8 mouse cellular contexts compared by ENCODE assay signal in the genomic region with DNA sequence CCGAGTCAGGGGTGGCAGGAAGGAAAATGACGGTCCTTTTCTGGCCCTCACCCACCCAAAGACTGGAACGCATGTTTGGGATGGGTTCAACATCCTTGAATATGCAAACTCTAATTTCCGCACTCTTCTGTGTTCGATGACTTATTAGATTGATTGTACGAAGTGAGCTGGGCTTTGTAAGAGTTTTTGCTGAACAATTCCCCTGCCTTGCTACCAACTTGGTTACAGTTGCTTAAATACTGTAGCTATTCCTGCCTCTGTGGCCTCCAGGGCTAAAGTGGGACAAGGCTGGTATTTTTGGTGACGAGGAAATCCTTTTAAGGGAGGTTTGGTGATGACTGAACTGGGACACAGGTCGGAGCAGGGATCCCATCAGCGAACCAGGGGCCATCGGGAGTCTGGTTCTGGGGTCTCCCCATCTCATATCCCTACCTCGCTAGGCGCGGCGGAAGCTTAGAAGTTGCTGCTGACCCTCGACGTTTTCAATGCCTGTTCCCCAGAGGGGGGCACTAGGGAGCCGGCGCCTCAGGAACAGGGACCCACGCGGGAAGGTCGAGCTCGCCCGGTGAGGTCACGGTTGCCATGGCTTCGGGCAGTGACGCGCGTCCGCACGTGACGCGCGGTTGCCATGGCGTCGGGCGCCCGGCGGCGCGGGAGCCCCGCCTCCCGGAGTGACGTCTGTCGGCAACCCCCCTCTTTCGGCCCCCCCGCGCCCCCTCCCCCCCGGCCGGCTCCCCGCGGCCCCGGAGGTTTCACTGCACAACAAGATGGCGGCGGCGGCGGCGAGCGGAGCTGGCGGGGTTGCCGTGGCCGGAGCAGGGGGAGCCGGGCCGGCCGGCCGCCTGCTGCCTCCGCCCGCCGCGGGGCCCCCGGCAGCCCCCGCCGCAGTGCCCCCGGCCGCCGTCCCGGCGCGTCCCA. TPM values are rescaled to one million over a fixed set of nuclear protein-coding genes. Genes with fewer than 3 reads are reported as not detected.
A peak's percentile ranks its signal among the peaks of the same experiment; 100 is the strongest.
DNase-seq lines count a peak whose midpoint lies in the region; ATAC-seq and TF ChIP-seq lines count a peak whose summit lies in the region.

A gene (minus strand): TSS at position 600 of the 918 bp plus-strand sequence.
A gene (plus strand): TSS at position 730 of the 918 bp plus-strand sequence.

- H3K27ac ChIP-seq in heart, embryonic 10.5 days = peak within 1 kb of the TSS; percentile 99
- peak within 1 kb of the TSS; percentile 87 for H3K27ac ChIP-seq in kidney, embryonic 14.5 days (ENCODE audit: low read depth, low read length)
- H3K27ac ChIP-seq in limb, embryonic 15.5 days = peak within 1 kb of the TSS; percentile 90
- H3K27ac ChIP-seq in midbrain, postnatal 0 days (ENCODE audit: low read depth, low read length) = peak within 1 kb of the TSS; percentile 93

- TF ChIP-seq POLR2A in brain, embryonic 14.5 days (IDR thresholded peaks at IDR 0.05; ENCODE audit: borderline replicate concordance, extremely low read depth, insufficient read depth, insufficient read length, poor library complexity, severe bottlenecking) = no peak

- WGBS in heart, embryonic 10.5 days = 4% methylated on average over 70 of the region's 78 CpGs
- whole genome bisulfite sequencing in kidney, embryonic 14.5 days = 2% methylated on average over 49 of the region's 78 CpGs
- WGBS in limb, embryonic 15.5 days = 2% methylated on average over 55 of the region's 78 CpGs
- WGBS in midbrain, postnatal 0 days = 5% methylated on average over 28 of the region's 78 CpGs

- peaks cover 47% of the 10 kb centered on the region for H3K79me2 ChIP-seq in C2C12 (ENCODE audit: control insufficient read depth, insufficient read depth)

- no peaks in the 10 kb centered on the region for H3K27me3 ChIP-seq in C2C12 (ENCODE audit: control insufficient read depth, insufficient read depth, insufficient read length)
- H3K27me3 ChIP-seq in heart, embryonic 10.5 days (ENCODE audit: insufficient read depth, poor library complexity, severe bottlenecking) = no peaks in the 10 kb centered on the region
- no peaks in the 10 kb centered on the region for H3K27me3 ChIP-seq in kidney, embryonic 14.5 days (ENCODE audit: control insufficient read depth, insufficient read depth, low read length)
- no peaks in the 10 kb centered on the region for H3K27me3 ChIP-seq in limb, embryonic 15.5 days
- H3K27me3 ChIP-seq in midbrain, postnatal 0 days (ENCODE audit: insufficient read depth, low read length) = no peaks in the 10 kb centered on the region

- H3ac ChIP-seq in C2C12 (ENCODE audit: control insufficient read depth, insufficient read length, low read depth) = peak within 1 kb of the TSS; percentile 87

- peak; percentile 97 for DNase-seq in brain, embryonic 14.5 days (ENCODE audit: low read depth)
- DNase-seq in heart, embryonic 10.5 days (ENCODE audit: low spot score) = peak; percentile 97
- DNase-seq in midbrain, postnatal 0 days (ENCODE audit: low spot score) = peak; percentile 95
- DNase-seq in spleen, postnatal 10 days (ENCODE audit: low spot score in 2 of 2) = peak; percentile 81 to 92

- H3K79me3 ChIP-seq in C2C12 (ENCODE audit: low read depth) = peaks cover 41% of the 10 kb centered on the region

- peaks cover 48% of the 10 kb centered on the region for H3K4me1 ChIP-seq in heart, embryonic 10.5 days
- H3K4me1 ChIP-seq in kidney, embryonic 14.5 days (ENCODE audit: control insufficient read depth, insufficient read depth, low read length) = peaks cover 32% of the 10 kb centered on the region
- H3K4me1 ChIP-seq in limb, embryonic 15.5 days = peaks cover 35% of the 10 kb centered on the region
- peaks cover 6% of the 10 kb centered on the region for H3K4me1 ChIP-seq in midbrain, postnatal 0 days (ENCODE audit: insufficient read depth, low read length)

- peak; percentile 78 for TF ChIP-seq CTCF in C2C12 (IDR thresholded peaks at IDR 0.05; ENCODE audit: control insufficient read depth, insufficient read depth, insufficient read length)
- TF ChIP-seq CTCF in brain, embryonic 14.5 days (IDR thresholded peaks at IDR 0.05; ENCODE audit: borderline replicate concordance, extremely low read depth, insufficient read depth, insufficient read length) = peak; percentile 70
- TF ChIP-seq CTCF in midbrain, postnatal 0 days (IDR thresholded peaks at IDR 0.05) = peak; percentile 82

- H3K9ac ChIP-seq in kidney, embryonic 14.5 days (ENCODE audit: low read depth, low read length) = peak within 1 kb of the TSS; percentile 94
- H3K9ac ChIP-seq in limb, embryonic 15.5 days = peak within 1 kb of the TSS; percentile 95
- H3K9ac ChIP-seq in midbrain, postnatal 0 days (replicated peaks; ENCODE audit: low read length, poor library complexity, severe bottlenecking) = peak within 1 kb of the TSS; percentile 97

- H3K9me3 ChIP-seq in heart, embryonic 10.5 days = no peaks in the 10 kb centered on the region
- H3K9me3 ChIP-seq in kidney, embryonic 14.5 days (ENCODE audit: control insufficient read depth, low read length) = no peaks in the 10 kb centered on the region
- no peaks in the 10 kb centered on the region for H3K9me3 ChIP-seq in limb, embryonic 15.5 days
- no peaks in the 10 kb centered on the region for H3K9me3 ChIP-seq in midbrain, postnatal 0 days (ENCODE audit: low read length)

- H3K4me2 ChIP-seq in kidney, embryonic 14.5 days (replicated peaks; ENCODE audit: low read depth, low read length) = peak within 1 kb of the TSS; percentile 79
- peak within 1 kb of the TSS; percentile 68 for H3K4me2 ChIP-seq in limb, embryonic 15.5 days
- H3K4me2 ChIP-seq in midbrain, postnatal 0 days (ENCODE audit: low read depth, low read length, poor library complexity, severe bottlenecking) = peak within 1 kb of the TSS; percentile 90

- H3K36me3 ChIP-seq in C2C12 (ENCODE audit: control insufficient read depth, insufficient read depth) = no peaks in the 10 kb centered on the region
- H3K36me3 ChIP-seq in heart, embryonic 10.5 days = no peaks in the 10 kb centered on the region
- no peaks in the 10 kb centered on the region for H3K36me3 ChIP-seq in kidney, embryonic 14.5 days (ENCODE audit: control insufficient read depth, insufficient read depth, low read length)
- no peaks in the 10 kb centered on the region for H3K36me3 ChIP-seq in limb, embryonic 15.5 days
- H3K36me3 ChIP-seq in midbrain, postnatal 0 days (ENCODE audit: insufficient read depth, low read length) = no peaks in the 10 kb centered on the region

- peak within 1 kb of the TSS; percentile 71 for H3K4me3 ChIP-seq in C2C12 (ENCODE audit: insufficient read depth, poor library complexity, severe bottlenecking)
- peak within 1 kb of the TSS; percentile 99 for H3K4me3 ChIP-seq in heart, embryonic 10.5 days
- H3K4me3 ChIP-seq in kidney, embryonic 14.5 days (ENCODE audit: low read length) = peak within 1 kb of the TSS; percentile 97
- peak within 1 kb of the TSS; percentile 97 for H3K4me3 ChIP-seq in limb, embryonic 15.5 days
- H3K4me3 ChIP-seq in midbrain, postnatal 0 days (ENCODE audit: low read depth, low read length) = peak within 1 kb of the TSS; percentile 99

- ATAC-seq in erythroblast, adult 5-6 weeks (replicated peaks; ENCODE audit: low FRiP score, poor library complexity, severe bottlenecking) = peak; percentile 79
- peak; percentile 82 for ATAC-seq in kidney, embryonic 14.5 days (ENCODE audit: low FRiP score, low TSS enrichment)
- peak; percentile 83 for ATAC-seq in limb, embryonic 15.5 days (ENCODE audit: insufficient number of reproducible peaks, low FRiP score, low TSS enrichment, low read depth)
- ATAC-seq in midbrain, postnatal 0 days (ENCODE audit: low FRiP score) = peak; percentile 90

TF ChIP-seq in C2C12, 6 proteins besides CTCF, POLR2A, EP300 and RAD21:
- peak; percentile 50 for TF ChIP-seq MAX (IDR thresholded peaks at IDR 0.05)
- peak; percentile 94 for TF ChIP-seq USF1 (IDR thresholded peaks at IDR 0.05; ENCODE audit: low read depth)
- no peak for TF ChIP-seq CEBPB (IDR thresholded peaks at IDR 0.05; ENCODE audit: low read depth)

RNA-seq across cellular contexts. Expression of the first gene that starts in this region (rescaled TPM):
- polyA plus RNA-seq in C2C12 (2012; fragmentation: generic; extraction: Trizol) = 82.4 TPM
- 126 and 166 TPM in 2 replicates for polyA plus RNA-seq in brain, embryonic 14.5 days (2012; rRNA removed)
- 9.4 and 14.2 TPM in 2 replicates for total RNA-seq in erythroblast, adult 5-6 weeks (2015; ENCODE audit: low replicate concordance)
- total RNA-seq in erythroblast, adult 5-6 weeks (2017; ENCODE audit: low replicate concordance) = 25.8 and 35.8 TPM in 2 replicates
- 183 and 212 TPM in 2 replicates for polyA plus RNA-seq in heart, embryonic 10.5 days (2016; fragmentation: Nextera tagmentation; extraction: Ambion mirVana)
- 125 and 177 TPM in 2 replicates for polyA plus RNA-seq in kidney, embryonic 14.5 days (2014; fragmentation: Nextera tagmentation; extraction: Ambion mirVana)
- polyA plus RNA-seq in limb, embryonic 15.5 days (2015; fragmentation: Nextera tagmentation; extraction: Ambion mirVana) = 182 and 188 TPM in 2 replicates
- total RNA-seq in midbrain, postnatal 0 days (2014; rRNA removed) = 237 and 357 TPM in 2 replicates
- 241 and 249 TPM in 2 replicates for polyA plus RNA-seq in midbrain, postnatal 0 days (2015; fragmentation: Nextera tagmentation; extraction: Ambion mirVana)

RNA-seq across cellular contexts. Expression of the second gene that starts in this region (rescaled TPM):
- polyA plus RNA-seq in C2C12 (2012; fragmentation: generic; extraction: Trizol) = 32.0 TPM
- polyA plus RNA-seq in brain, embryonic 14.5 days (2012; rRNA removed) = 12.1 and 24.5 TPM in 2 replicates
- total RNA-seq in erythroblast, adult 5-6 weeks (2015; ENCODE audit: low replicate concordance) = 7.9 and 9.4 TPM in 2 replicates
- 2.5 and 4.5 TPM in 2 replicates for total RNA-seq in erythroblast, adult 5-6 weeks (2017; ENCODE audit: low replicate concordance)
- polyA plus RNA-seq in heart, embryonic 10.5 days (2016; fragmentation: Nextera tagmentation; extraction: Ambion mirVana) = 6.4 and 8.0 TPM in 2 replicates
- polyA plus RNA-seq in kidney, embryonic 14.5 days (2014; fragmentation: Nextera tagmentation; extraction: Ambion mirVana) = 10.1 and 11.2 TPM in 2 replicates
- 10.6 and 11.8 TPM in 2 replicates for polyA plus RNA-seq in limb, embryonic 15.5 days (2015; fragmentation: Nextera tagmentation; extraction: Ambion mirVana)
- total RNA-seq in midbrain, postnatal 0 days (2014; rRNA removed) = 36.4 and 38.4 TPM in 2 replicates
- 11.2 and 12.5 TPM in 2 replicates for polyA plus RNA-seq in midbrain, postnatal 0 days (2015; fragmentation: Nextera tagmentation; extraction: Ambion mirVana)

Comparison
In these comparisons a context has a peak if more than half of its experiments do, and no peak if none do; other contexts are left out.
1. Peak in every context shown above with its lines: DNase-seq, ATAC-seq, H3K4me3 ChIP-seq and H3K27ac ChIP-seq.